Mouse (Mus musculus) lung, adult 2 months (tissue): ENCODE measurements around the gene Osbpl9. TPM values are rescaled to one million over a fixed set of nuclear protein-coding genes. Genes with fewer than 3 reads are reported as not detected.

ENCODE experiments used
- DNase-seq: peaks from one replicate; pipeline ENCODE4 v3.0.0; 2022
- H3K4me1 ChIP-seq: fragments of 200-500 bp; 2 replicates; pipeline ENCODE4 v1.6.1; 2011; ENCODE audit warnings: low read length; ENCODE audit not compliant: control insufficient read depth, insufficient read depth
- H3K4me3 ChIP-seq: fragments of 200-500 bp; replicated peaks from 2 replicates; pipeline ENCODE3; 2011; ENCODE audit warnings: low read depth, mild to moderate bottlenecking, control low read depth, low read length; ENCODE audit errors: extremely low read depth
- CTCF ChIP-seq: fragments of 200-500 bp; IDR thresholded peaks from 2 replicates; pipeline ENCODE4 v1.5.1; 2011; ENCODE audit warnings: mild to moderate bottlenecking, low read length, control low read depth; ENCODE audit not compliant: insufficient read depth
- POLR2A ChIP-seq: fragments of 200-500 bp; IDR thresholded peaks from 2 replicates; pipeline ENCODE4 v1.6.1; 2011; ENCODE audit warnings: low read depth, mild to moderate bottlenecking, control low read depth, low read length, borderline replicate concordance; ENCODE audit errors: extremely low read depth
- WGBS: fragments of 180-500 bp; shearing (Covaris S2); methylation state at CpG from one replicate; pipeline ENCODE4 v1.1.7; 2018; 5-methylcytosine and 5-hydroxymethylcytosine counted together
- polyA plus RNA-seq: library from polyadenylated mRNA; depleted of rRNA; stranded (reverse); fragments of >200 nt; gene quantifications from 2 replicates; pipeline ENCODE4 v1.2.3, GENCODE M21; 2012

The Osbpl9 gene
- polyA plus RNA-seq, 1 experiment, result 167 TPM

GRCm38 (mm10) chr4:109122830-109123555, 79.1 kb downstream of the Osbpl9 start:
- 21% methylated on average over 4 of the region's 4 CpGs for WGBS
- DNase-seq, result no peak

GRCm38 (mm10) chr4:109120735-109121134, 81.3 kb downstream of the Osbpl9 start:
- TF ChIP-seq CTCF (no peak), POLR2A (no peak)
- DNase-seq, result no peak
- H3K4me1 ChIP-seq, result peaks cover 17% of the 10 kb centered on the region
- no peak overlapping the region for H3K4me3 ChIP-seq
- WGBS, result 52% methylated on average over 6 of the region's 6 CpGs

More at GRCm38 (mm10) chr4:109122830-109123555, 79.1 kb downstream of the Osbpl9 start:
- no peak overlapping the region for H3K4me3 ChIP-seq
- TF ChIP-seq POLR2A, result no peak
- TF ChIP-seq CTCF, result no peak
- H3K4me1 ChIP-seq, result peaks cover 15% of the 10 kb centered on the region

GRCm38 (mm10) chr4:109119641-109120125, 82.4 kb downstream of the Osbpl9 start:
- TF ChIP-seq CTCF (no peak), POLR2A (no peak)
- peaks cover 17% of the 10 kb centered on the region for H3K4me1 ChIP-seq
- H3K4me3 ChIP-seq, result no peak overlapping the region
- DNase-seq, result no peak
- WGBS, result 64% methylated on average over 5 of the region's 5 CpGs

- H3K4me3 ChIP-seq, result peak overlapping the region; percentile 66
- H3K4me1 ChIP-seq, result peaks cover 18% of the 10 kb centered on the region
- TF ChIP-seq CTCF, result no peak
- no peak for TF ChIP-seq POLR2A
- 1% methylated on average over 6 of the region's 6 CpGs for WGBS
- no peak for DNase-seq
Observed at GRCm38 (mm10) chr4:109118327-109118659, 83.8 kb downstream of the Osbpl9 start.

- under 1% methylated on average over 46 of the region's 46 CpGs for WGBS
- peak; percentile 88; the same call in 1 of the 2 replicates for TF ChIP-seq POLR2A
- TF ChIP-seq CTCF, result no peak
- peak; percentile 90 for DNase-seq
- Histone ChIP-seq H3K4me3 (peak overlapping the region; percentile 84), H3K4me1 (peaks cover 17% of the 10 kb centered on the region)
Observed at GRCm38 (mm10) chr4:109117596-109118326, 84.3 kb downstream of the Osbpl9 start.

- Histone ChIP-seq H3K4me1 (peaks cover 18% of the 10 kb centered on the region), H3K4me3 (peak overlapping the region; percentile 48)
- 7% methylated on average over 6 of the region's 6 CpGs for WGBS
- no peak for DNase-seq
- TF ChIP-seq CTCF (no peak), POLR2A (no peak)
Observed at GRCm38 (mm10) chr4:109116938-109117337, 85.1 kb downstream of the Osbpl9 start.

GRCm38 (mm10) chr4:109116494-109116893, 85.6 kb downstream of the Osbpl9 start:
- Histone ChIP-seq H3K4me3 (peak overlapping the region; percentile 45), H3K4me1 (peaks cover 18% of the 10 kb centered on the region)
- DNase-seq, result peak; percentile 81
- TF ChIP-seq CTCF, result no peak
- TF ChIP-seq POLR2A, result no peak; the same call in 1 of the 2 replicates
- 20% methylated on average over 3 of the region's 3 CpGs for WGBS

GRCm38 (mm10) chr4:109115742-109116141, 86.3 kb downstream of the Osbpl9 start:
- no peak for DNase-seq
- 8% methylated on average over 1 of the region's 1 CpGs for WGBS
- no peak overlapping the region for H3K4me3 ChIP-seq
- H3K4me1 ChIP-seq, result peaks cover 18% of the 10 kb centered on the region
- TF ChIP-seq CTCF (no peak), POLR2A (no peak)

GRCm38 (mm10) chr4:109114308-109114707, 87.8 kb downstream of the Osbpl9 start:
- 69% methylated on average over 1 of the region's 1 CpGs for WGBS
- DNase-seq, result no peak
- no peak for TF ChIP-seq CTCF
- TF ChIP-seq POLR2A, result no peak
- H3K4me1 ChIP-seq, result peaks cover 18% of the 10 kb centered on the region
- H3K4me3 ChIP-seq, result no peak overlapping the region
